Comparison of ENCODE assay signal across 8 mouse cellular contexts in genomic region chr9:53402291-53402711, GRCm38 (mm10). TPM values are rescaled to one million over a fixed set of nuclear protein-coding genes. Genes with fewer than 3 reads are reported as not detected.
DNase-seq lines count a peak whose midpoint lies in the region; ATAC-seq and TF ChIP-seq lines count a peak whose summit lies in the region.

Gene 4930550C14Rik, plus strand, starts transcription at chr9:53402325.

- TF ChIP-seq CTCF in E14TG2a.4 (conservative IDR thresholded peaks at IDR 0.05; ENCODE audit: low read length) = no peak
- TF ChIP-seq CTCF in intestine, postnatal 0 days (IDR thresholded peaks at IDR 0.05; ENCODE audit: low read depth) = no peak
- TF ChIP-seq CTCF in liver, postnatal 0 days (IDR thresholded peaks at IDR 0.05; ENCODE audit: low read depth) = no peak

- H3K27ac ChIP-seq in intestine, postnatal 0 days (ENCODE audit: low read depth, low read length) = peak within 1 kb of the TSS; percentile 15; the same call in 1 of the 2 replicates
- H3K27ac ChIP-seq in liver, postnatal 0 days (ENCODE audit: low read depth) = no peak within 1 kb of the TSS

- 15% methylated on average over 11 of the region's 11 CpGs for WGBS in intestine, postnatal 0 days
- 33% methylated on average over 11 of the region's 11 CpGs for WGBS in liver, postnatal 0 days (ENCODE audit: insufficient replicate concordance)

- no peak within 1 kb of the TSS for H3K9ac ChIP-seq in intestine, postnatal 0 days (ENCODE audit: low read depth, low read length)
- no peak within 1 kb of the TSS for H3K9ac ChIP-seq in liver, postnatal 0 days (replicated peaks)

- peak; percentile 73 for DNase-seq in adrenal gland, postnatal 10 days
- peak; percentile 92 for DNase-seq in heart, adult 11 months
- DNase-seq in liver, postnatal 0 days = no peak
- DNase-seq in ovary, postnatal 36 days (ENCODE audit: low spot score) = peak; percentile 56
- DNase-seq in adipocyte (ENCODE audit: low spot score) = no peak

- peaks cover 56% of the 10 kb centered on the region for H3K4me1 ChIP-seq in E14TG2a.4 (replicated peaks; ENCODE audit: low read depth, low read length)
- H3K4me1 ChIP-seq in intestine, postnatal 0 days (replicated peaks; ENCODE audit: control insufficient read depth, insufficient read depth, low read length) = no peaks in the 10 kb centered on the region; the same call in 1 of the 2 replicates
- H3K4me1 ChIP-seq in liver, postnatal 0 days (ENCODE audit: insufficient read depth) = peaks cover 6% of the 10 kb centered on the region; the same call in 1 of the 2 replicates

- H3K4me2 ChIP-seq in intestine, postnatal 0 days (replicated peaks; ENCODE audit: low read depth) = peak within 1 kb of the TSS; percentile 51
- peak within 1 kb of the TSS; percentile 22; the same call in 1 of the 2 replicates for H3K4me2 ChIP-seq in liver, postnatal 0 days (ENCODE audit: low read depth, low read length)

- no peak for TF ChIP-seq EP300 in liver, postnatal 0 days (IDR thresholded peaks at IDR 0.05; ENCODE audit: low read depth)

- no peak for ATAC-seq in intestine, postnatal 0 days
- ATAC-seq in liver, postnatal 0 days = no peak
- ATAC-seq in cerebellum, adult (ENCODE audit: insufficient number of reproducible peaks, low FRiP score, low TSS enrichment) = no peak

- H3K27me3 ChIP-seq in E14TG2a.4 (ENCODE audit: insufficient read depth, low read length) = no peaks in the 10 kb centered on the region
- H3K27me3 ChIP-seq in intestine, postnatal 0 days (replicated peaks; ENCODE audit: control insufficient read depth, insufficient read depth, low read length) = no peaks in the 10 kb centered on the region
- H3K27me3 ChIP-seq in liver, postnatal 0 days (ENCODE audit: insufficient read depth, low read length) = no peaks in the 10 kb centered on the region

- H3K9me3 ChIP-seq in E14TG2a.4 (ENCODE audit: low read length) = no peaks in the 10 kb centered on the region
- H3K9me3 ChIP-seq in intestine, postnatal 0 days (ENCODE audit: control insufficient read depth) = no peaks in the 10 kb centered on the region
- no peaks in the 10 kb centered on the region for H3K9me3 ChIP-seq in liver, postnatal 0 days (ENCODE audit: low read length)

- peak within 1 kb of the TSS; percentile 82 for H3K4me3 ChIP-seq in E14TG2a.4 (replicated peaks; ENCODE audit: low read length)
- H3K4me3 ChIP-seq in intestine, postnatal 0 days (ENCODE audit: low read depth, low read length) = no peak within 1 kb of the TSS; the same call in 1 of the 2 replicates
- H3K4me3 ChIP-seq in liver, postnatal 0 days (ENCODE audit: low read depth, low read length) = no peak within 1 kb of the TSS

- H3K36me3 ChIP-seq in E14TG2a.4 (ENCODE audit: insufficient read depth, low read length) = no peaks in the 10 kb centered on the region
- peaks cover 11% of the 10 kb centered on the region for H3K36me3 ChIP-seq in intestine, postnatal 0 days (ENCODE audit: control insufficient read depth, insufficient read depth)
- H3K36me3 ChIP-seq in liver, postnatal 0 days (replicated peaks; ENCODE audit: insufficient read depth, low read length) = peaks cover 2% of the 10 kb centered on the region; the same call in 1 of the 2 replicates

RNA-seq across cellular contexts. Expression of gene 4930550C14Rik, which starts in this region (rescaled TPM):
- total RNA-seq in adrenal gland, postnatal 10 days (2021) = 1 to 10 TPM; 1.6 to 2.0 TPM
- 0.26 and 0.58 TPM in 2 replicates for polyA plus RNA-seq in intestine, postnatal 0 days (2015; fragmentation: Nextera tagmentation; extraction: Ambion mirVana)
- polyA plus RNA-seq in liver, postnatal 0 days (2015; fragmentation: Nextera tagmentation; extraction: Ambion mirVana) = 0.78 and 0.89 TPM in 2 replicates

Comparison
In these comparisons a context has a peak if more than half of its experiments do, and no peak if none do; other contexts are left out.
1. DNase-seq: peak in adrenal gland, postnatal 10 days (single experiment), heart, adult 11 months (single experiment) and ovary, postnatal 36 days (single experiment); none in liver, postnatal 0 days (single experiment) and adipocyte (single experiment).